Mouse (Mus musculus) urinary bladder, postnatal 36 days (tissue): ENCODE measurements around the gene Pradc1.

Experiments used
- DNase-seq, 2 experiments: peaks; one replicate each; pipeline ENCODE4 v3.0.0; 2022; ENCODE audit warnings: low spot score in 2 of 2, mixed read lengths in 1 of 2

Pradc1 gene

GRCm38 (mm10) chr6:85451664-85452410, at the start of gene Pradc1:
Gene Pradc1 (minus strand): TSS chr6:85451970.
- DNase-seq: peak; percentile 97 to 98

- DNase-seq: no peak
Observed at GRCm38 (mm10) chr6:85500416-85500815, 48.6 kb upstream of the Pradc1 start.

- no peak for DNase-seq
Observed at GRCm38 (mm10) chr6:85498147-85498546, 46.4 kb upstream of the Pradc1 start.

- no peak for DNase-seq
Observed at GRCm38 (mm10) chr6:85496976-85497375, 45.2 kb upstream of the Pradc1 start.

GRCm38 (mm10) chr6:85491606-85492005, 39.8 kb upstream of the Pradc1 start:
- no peak for DNase-seq

- no peak for DNase-seq
Observed at GRCm38 (mm10) chr6:85490252-85490651, 38.5 kb upstream of the Pradc1 start.

- DNase-seq: no peak
Observed at GRCm38 (mm10) chr6:85489717-85490116, 37.9 kb upstream of the Pradc1 start.

- no peak for DNase-seq
Observed at GRCm38 (mm10) chr6:85488510-85488909, 36.7 kb upstream of the Pradc1 start.

GRCm38 (mm10) chr6:85485738-85486137, 34.0 kb upstream of the Pradc1 start:
- DNase-seq: no peak

- DNase-seq: no peak
Observed at GRCm38 (mm10) chr6:85483843-85484721, 32.3 kb upstream of the Pradc1 start.

GRCm38 (mm10) chr6:85480685-85481084, 28.9 kb upstream of the Pradc1 start:
- no peak for DNase-seq

- DNase-seq: no peak
Observed at GRCm38 (mm10) chr6:85479979-85480378, 28.2 kb upstream of the Pradc1 start.

- no peak for DNase-seq
Observed at GRCm38 (mm10) chr6:85478416-85478815, 26.6 kb upstream of the Pradc1 start.

GRCm38 (mm10) chr6:85477366-85477917, 25.7 kb upstream of the Pradc1 start:
- DNase-seq: no peak

- no peak for DNase-seq
Observed at GRCm38 (mm10) chr6:85475581-85475980, 23.8 kb upstream of the Pradc1 start.

GRCm38 (mm10) chr6:85472542-85472941, 20.8 kb upstream of the Pradc1 start:
- no peak for DNase-seq

- no peak for DNase-seq
Observed at GRCm38 (mm10) chr6:85471962-85472361, 20.2 kb upstream of the Pradc1 start.

GRCm38 (mm10) chr6:85469660-85470430, 18.1 kb upstream of the Pradc1 start:
- DNase-seq: no peak

- DNase-seq: no peak
Observed at GRCm38 (mm10) chr6:85465381-85465780, 13.6 kb upstream of the Pradc1 start.

- no peak for DNase-seq
Observed at GRCm38 (mm10) chr6:85459621-85460020, 7.9 kb upstream of the Pradc1 start.

- peak in 1 of 2 experiments; percentile 7 for DNase-seq
Observed at GRCm38 (mm10) chr6:85452816-85453215, 1.0 kb upstream of the Pradc1 start.

GRCm38 (mm10) chr6:85452411-85452665, 568 bp upstream of the Pradc1 start:
- no peak for DNase-seq
